22 mouse cellular contexts compared by ENCODE assay signal in genomic region chr5:51432532-51432931, GRCm38 (mm10).
"Had no signal": no experiment of that assay in that cellular context is flagged by ENCODE, and none has a peak within 500 bp of the region (broad histone marks: within the 10 kb centered on the region; RNA-seq: fewer than 3 reads in every experiment).

No protein-coding gene starts in this region.

- H3K36me3 ChIP-seq: heart, embryonic 13.5 days; heart, embryonic 15.5 days; hindbrain, embryonic 13.5 days; hindbrain, embryonic 15.5 days; kidney, embryonic 15.5 days; limb, embryonic 13.5 days; limb, embryonic 15.5 days; liver, embryonic 12.5 days had no signal

- H3K9me3 ChIP-seq: heart, embryonic 13.5 days; heart, embryonic 15.5 days; hindbrain, embryonic 13.5 days; hindbrain, embryonic 15.5 days; kidney, embryonic 15.5 days; limb, embryonic 13.5 days; limb, embryonic 15.5 days; liver, embryonic 12.5 days had no signal

- H3K27ac ChIP-seq: heart, adult 2 months; heart, embryonic 13.5 days; heart, embryonic 15.5 days; hindbrain, embryonic 13.5 days; hindbrain, embryonic 15.5 days; hindbrain, postnatal 0 days; kidney, embryonic 15.5 days; kidney, postnatal 0 days; left cerebral cortex, adult 2 months; limb, embryonic 13.5 days; limb, embryonic 15.5 days; liver, embryonic 12.5 days; liver, embryonic 14.5 days had no signal

- DNase-seq: gastrocnemius, postnatal 14 days; gastrocnemius, postnatal 36 days; heart, adult 11 months; heart, adult 2 months; heart, postnatal 14 days; heart, postnatal 36 days; kidney, adult 9 months; left cerebral cortex, postnatal 4 days had no signal

- H3K4me1 ChIP-seq: heart, embryonic 13.5 days; heart, embryonic 15.5 days; hindbrain, embryonic 13.5 days; hindbrain, embryonic 15.5 days; kidney, embryonic 15.5 days; limb, embryonic 13.5 days; limb, embryonic 15.5 days; liver, embryonic 12.5 days had no signal

- H3K27me3 ChIP-seq: heart, embryonic 13.5 days; heart, embryonic 15.5 days; hindbrain, embryonic 13.5 days; hindbrain, embryonic 15.5 days; kidney, embryonic 15.5 days; limb, embryonic 13.5 days; limb, embryonic 15.5 days; liver, embryonic 12.5 days had no signal

- ATAC-seq: hindbrain, postnatal 0 days; intestine, embryonic 16.5 days; liver, embryonic 12.5 days had no signal

- H3K9ac ChIP-seq: heart, embryonic 13.5 days; heart, embryonic 15.5 days; hindbrain, embryonic 13.5 days; hindbrain, embryonic 15.5 days; kidney, embryonic 15.5 days; limb, embryonic 13.5 days; limb, embryonic 15.5 days; liver, embryonic 12.5 days; liver, embryonic 14.5 days had no signal

- H3K4me2 ChIP-seq: heart, embryonic 11.5 days; heart, embryonic 13.5 days; heart, embryonic 15.5 days; hindbrain, embryonic 13.5 days; hindbrain, embryonic 15.5 days; kidney, embryonic 15.5 days; limb, embryonic 13.5 days; limb, embryonic 15.5 days; liver, embryonic 12.5 days had no signal

- H3K4me3 ChIP-seq: heart, adult 2 months; heart, embryonic 13.5 days; heart, embryonic 15.5 days; hindbrain, embryonic 13.5 days; hindbrain, embryonic 15.5 days; kidney, embryonic 15.5 days; left cerebral cortex, adult 2 months; limb, embryonic 13.5 days; limb, embryonic 15.5 days; liver, embryonic 12.5 days had no signal
